ENCODE assay signal across 31 mouse cellular contexts in the genomic region with DNA sequence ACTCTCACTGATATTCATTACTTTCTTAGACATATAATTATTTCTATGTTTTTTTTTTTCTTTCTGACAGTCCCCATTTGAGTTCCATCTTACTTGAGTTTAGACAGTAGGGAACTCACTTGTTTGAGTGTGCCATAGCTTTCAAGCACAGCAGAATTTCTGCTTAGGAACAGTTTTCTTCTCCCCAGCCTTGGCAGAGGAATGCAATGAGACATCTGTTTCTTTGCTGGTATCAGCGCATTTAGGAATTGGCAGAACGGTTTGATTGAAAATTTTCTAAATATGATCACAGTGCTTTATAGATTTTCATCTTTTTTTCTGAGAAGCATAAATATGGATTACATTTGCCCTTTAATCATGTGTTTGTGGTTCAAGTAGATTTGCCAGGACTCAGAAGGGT.
DNase-seq lines count a peak whose midpoint lies in the region; ATAC-seq and TF ChIP-seq lines count a peak whose summit lies in the region.
"Had no signal": no experiment of that assay in that cellular context is flagged by ENCODE, and none has a peak within 500 bp of the region (broad histone marks: within the 10 kb centered on the region; RNA-seq: fewer than 3 reads in every experiment).

No protein-coding gene starts in this region.

- 82% methylated on average over 2 of the region's 2 CpGs for WGBS in kidney, embryonic 16.5 days

- no peaks in the 10 kb centered on the region for H3K4me1 ChIP-seq in kidney, embryonic 16.5 days (ENCODE audit: insufficient read depth, low read length)
- H3K4me1 ChIP-seq: heart, embryonic 12.5 days; kidney, embryonic 15.5 days; limb, embryonic 13.5 days; liver, embryonic 12.5 days; stomach, embryonic 15.5 days had no signal

- H3K4me3 ChIP-seq in layer of hippocampus, adult 2 months: no peak overlapping the region
- no peak overlapping the region for H3K4me3 ChIP-seq in kidney, embryonic 16.5 days (ENCODE audit: low read length)
- H3K4me3 ChIP-seq: heart, embryonic 12.5 days; hindbrain, embryonic 10.5 days; kidney, embryonic 15.5 days; limb, embryonic 13.5 days; liver, embryonic 12.5 days; stomach, embryonic 15.5 days had no signal

- TF ChIP-seq CTCF in layer of hippocampus, adult 2 months (conservative IDR thresholded peaks at IDR 0.05): no peak

- peak overlapping the region; percentile 46 for H3K27ac ChIP-seq in layer of hippocampus, adult 2 months
- H3K27ac ChIP-seq in kidney, embryonic 16.5 days (ENCODE audit: low read length): no peak overlapping the region
- H3K27ac ChIP-seq: hindbrain, embryonic 10.5 days; hindbrain, postnatal 0 days; kidney, embryonic 15.5 days; limb, embryonic 13.5 days; liver, embryonic 12.5 days; stomach, embryonic 15.5 days had no signal

- H3K4me2 ChIP-seq in kidney, embryonic 16.5 days (replicated peaks; ENCODE audit: low read depth, low read length): no peak overlapping the region
- H3K4me2 ChIP-seq: heart, embryonic 12.5 days; kidney, embryonic 15.5 days; limb, embryonic 13.5 days; liver, embryonic 12.5 days; midbrain, embryonic 11.5 days; stomach, embryonic 15.5 days had no signal

- H3K9me3 ChIP-seq in kidney, embryonic 16.5 days (ENCODE audit: low read length): no peaks in the 10 kb centered on the region
- H3K9me3 ChIP-seq: heart, embryonic 12.5 days; hindbrain, embryonic 10.5 days; kidney, embryonic 15.5 days; limb, embryonic 13.5 days; liver, embryonic 12.5 days; stomach, embryonic 15.5 days had no signal

- no peak for DNase-seq in frontal cortex, postnatal 25 days (ENCODE audit: low spot score in 2 of 2)
- DNase-seq in right cerebral cortex, adult 18-20 months: peak; percentile 6
- DNase-seq in right cerebral cortex, postnatal 25 days: no peak
- peak; percentile 48 to 74 for DNase-seq in layer of hippocampus, adult 2 months (ENCODE audit: low spot score in 2 of 2)
- no peak for DNase-seq in gastrocnemius, postnatal 36 days
- DNase-seq: adrenal gland, adult 2 months; B cell, adult 2 months; cerebellum, adult 9-10 months; gastrocnemius, postnatal 14 days; heart, adult 18-20 months; heart, postnatal 10 days; kidney, postnatal 4 days; lung, adult 18-20 months; lung, postnatal 10 days; right cerebral cortex, postnatal 4 days; thymus, adult 18-20 months; thymus, postnatal 36 days had no signal

- intact Hi-C loops in gastrocnemius, postnatal 36 days (cut with DNase I): no loop called here

- no peaks in the 10 kb centered on the region for H3K27me3 ChIP-seq in kidney, embryonic 16.5 days (ENCODE audit: insufficient read depth, low read length)
- H3K27me3 ChIP-seq: CH12.LX; heart, embryonic 12.5 days; kidney, embryonic 15.5 days; limb, embryonic 13.5 days; liver, embryonic 12.5 days; Patski; stomach, embryonic 15.5 days had no signal

- H3K36me3 ChIP-seq in kidney, embryonic 16.5 days (ENCODE audit: insufficient read depth, low read length): no peaks in the 10 kb centered on the region
- H3K36me3 ChIP-seq: G1E; heart, embryonic 12.5 days; hindbrain, embryonic 10.5 days; kidney, embryonic 15.5 days; limb, embryonic 13.5 days; liver, embryonic 12.5 days; stomach, embryonic 15.5 days had no signal

- ATAC-seq in frontal cortex, adult (ENCODE audit: low TSS enrichment): peak; percentile 94
- ATAC-seq in kidney, embryonic 16.5 days (ENCODE audit: low FRiP score, low TSS enrichment): no peak
- ATAC-seq: hindbrain, postnatal 0 days; intestine, postnatal 0 days; liver, embryonic 12.5 days; Patski had no signal

- H3K9ac ChIP-seq in kidney, embryonic 16.5 days (replicated peaks; ENCODE audit: low read length): no peak overlapping the region
- H3K9ac ChIP-seq: heart, embryonic 12.5 days; kidney, embryonic 15.5 days; limb, embryonic 13.5 days; liver, embryonic 12.5 days; stomach, embryonic 15.5 days had no signal

Comparison
In these comparisons a context has a peak if more than half of its experiments do, and no peak if none do; other contexts are left out.
1. DNase-seq: peak in right cerebral cortex, adult 18-20 months (single experiment) and layer of hippocampus, adult 2 months (2 of 2); none in frontal cortex, postnatal 25 days (0 of 2), right cerebral cortex, postnatal 25 days (single experiment) and gastrocnemius, postnatal 36 days (0 of 2).